Mouse (Mus musculus): ENCODE measurements around the gene Olfr1241. TPM values are rescaled to one million over a fixed set of nuclear protein-coding genes. Genes with fewer than 3 reads are reported as not detected.

Olfr1241 gene
- not detected in 2 replicates for polyA plus RNA-seq (2012; rRNA removed)

- Histone ChIP-seq H3K27ac (ENCODE audit: insufficient read depth, low read length) (no peak within 1 kb of the TSS), H3K4me3 (ENCODE audit: insufficient read depth, low read length) (no peak within 1 kb of the TSS), H3K4me1 (ENCODE audit: control insufficient read depth, insufficient read depth, low read length) (no peaks in the 10 kb centered on the region)
- TF ChIP-seq POLR2A (IDR thresholded peaks at IDR 0.05; ENCODE audit: extremely low read depth, insufficient read depth, low read length), result no peak
- no peak for TF ChIP-seq CTCF (IDR thresholded peaks at IDR 0.05; ENCODE audit: extremely low read depth, insufficient read depth, low read length)
Measured at GRCm38 (mm10) chr2:89487026-89487425, at the start of gene Olfr1241. TSS of gene Olfr1241 (minus strand) at chr2:89487126.

GRCm38 (mm10) chr2:89531387-89531786 lies 44.5 kb upstream of the Olfr1241 start, which contains the start of gene Olfr1243:
TSS of gene Olfr1243 (minus strand) at chr2:89531487.
- no peak for TF ChIP-seq POLR2A (IDR thresholded peaks at IDR 0.05; ENCODE audit: extremely low read depth, insufficient read depth, low read length)
- TF ChIP-seq CTCF (IDR thresholded peaks at IDR 0.05; ENCODE audit: extremely low read depth, insufficient read depth, low read length), result no peak
- H3K4me3 ChIP-seq (ENCODE audit: insufficient read depth, low read length), result no peak within 1 kb of the TSS
- H3K27ac ChIP-seq (ENCODE audit: insufficient read depth, low read length), result no peak within 1 kb of the TSS
- no peaks in the 10 kb centered on the region for H3K4me1 ChIP-seq (ENCODE audit: control insufficient read depth, insufficient read depth, low read length)

- Histone ChIP-seq H3K27ac (ENCODE audit: insufficient read depth, low read length) (no peak within 1 kb of the TSS), H3K4me3 (ENCODE audit: insufficient read depth, low read length) (no peak within 1 kb of the TSS), H3K4me1 (ENCODE audit: control insufficient read depth, insufficient read depth, low read length) (no peaks in the 10 kb centered on the region)
- TF ChIP-seq POLR2A (IDR thresholded peaks at IDR 0.05; ENCODE audit: extremely low read depth, insufficient read depth, low read length), result no peak
- TF ChIP-seq CTCF (IDR thresholded peaks at IDR 0.05; ENCODE audit: extremely low read depth, insufficient read depth, low read length), result no peak
Measured at GRCm38 (mm10) chr2:89498235-89498634, 11.3 kb upstream of the Olfr1241 start, which contains the start of gene Olfr1242. TSS of gene Olfr1242 (minus strand) at chr2:89498335.

DNA sequence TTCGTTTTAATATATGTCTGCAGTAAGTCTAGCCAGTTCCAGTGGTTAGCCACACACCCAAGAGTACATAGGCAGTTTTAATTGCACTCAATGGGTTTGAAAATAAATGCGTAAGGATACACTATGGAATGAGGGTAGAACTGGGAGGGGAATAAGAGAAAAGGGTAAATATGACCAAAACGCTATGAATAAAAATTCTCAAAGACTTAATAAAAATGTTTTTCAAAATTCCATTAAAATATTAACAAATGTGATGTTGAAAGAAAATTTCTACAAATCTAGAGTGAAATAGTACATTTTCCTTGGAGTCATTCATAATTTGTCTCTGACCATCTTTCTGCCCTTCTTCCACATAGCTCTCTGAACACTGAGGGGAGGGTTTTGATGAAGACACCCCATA lies 44.0 kb downstream of the Olfr1241 start, which contains the start of gene Olfr1240:
TSS of gene Olfr1240 (minus strand) at position 101 of the 400 bp plus-strand sequence.
- H3K27ac ChIP-seq (ENCODE audit: insufficient read depth, low read length), result no peak within 1 kb of the TSS
- H3K4me3 ChIP-seq (ENCODE audit: insufficient read depth, low read length), result no peak within 1 kb of the TSS
- TF ChIP-seq POLR2A (IDR thresholded peaks at IDR 0.05; ENCODE audit: extremely low read depth, insufficient read depth, low read length) (no peak), CTCF (IDR thresholded peaks at IDR 0.05; ENCODE audit: extremely low read depth, insufficient read depth, low read length) (no peak)
- no peaks in the 10 kb centered on the region for H3K4me1 ChIP-seq (ENCODE audit: control insufficient read depth, insufficient read depth, low read length)

Other genes with a start within 250 kb of the Olfr1241 start
- not detected in 2 replicates for gene Olfr1228, start 233.1 kb downstream of the Olfr1241 start, polyA plus RNA-seq (2012; rRNA removed)
- gene Olfr1229, start 199.1 kb downstream of the Olfr1241 start, polyA plus RNA-seq (2012; rRNA removed), result not detected in 2 replicates
- not detected in 2 replicates for gene Olfr1230, start 189.9 kb downstream of the Olfr1241 start, polyA plus RNA-seq (2012; rRNA removed)
- not detected in 2 replicates for gene Olfr1231, start 180.1 kb downstream of the Olfr1241 start, polyA plus RNA-seq (2012; rRNA removed)
- gene Olfr1232, start 157.5 kb downstream of the Olfr1241 start, polyA plus RNA-seq (2012; rRNA removed), result not detected in 2 replicates
- not detected in 2 replicates for gene Olfr1233, start 144.7 kb downstream of the Olfr1241 start, polyA plus RNA-seq (2012; rRNA removed)
- gene Olfr1234, start 122.3 kb downstream of the Olfr1241 start, polyA plus RNA-seq (2012; rRNA removed), result not detected in 2 replicates
- gene Olfr1238, start 77.5 kb downstream of the Olfr1241 start, polyA plus RNA-seq (2012; rRNA removed), result not detected in 2 replicates
- not detected in 2 replicates for gene Olfr1239, start 66.7 kb downstream of the Olfr1241 start, polyA plus RNA-seq (2012; rRNA removed)
- gene Olfr1240, start 44.1 kb downstream of the Olfr1241 start, polyA plus RNA-seq (2012; rRNA removed), result not detected in 2 replicates
- not detected in 2 replicates for gene Olfr1242, start 11.2 kb upstream of the Olfr1241 start, polyA plus RNA-seq (2012; rRNA removed)
- not detected in 2 replicates for gene Olfr1243, start 44.4 kb upstream of the Olfr1241 start, polyA plus RNA-seq (2012; rRNA removed)
- not detected in 2 replicates for gene Olfr1245, start 91.3 kb upstream of the Olfr1241 start, polyA plus RNA-seq (2012; rRNA removed)
- not detected in 2 replicates for gene Olfr1246, start 106.0 kb upstream of the Olfr1241 start, polyA plus RNA-seq (2012; rRNA removed)
- gene Olfr1247, start 127.0 kb upstream of the Olfr1241 start, polyA plus RNA-seq (2012; rRNA removed), result 0.02 TPM in 1 of 2 replicates, not detected in the other
- not detected in 2 replicates for gene Olfr1248, start 131.1 kb upstream of the Olfr1241 start, polyA plus RNA-seq (2012; rRNA removed)
- not detected in 2 replicates for gene Olfr1249, start 147.9 kb upstream of the Olfr1241 start, polyA plus RNA-seq (2012; rRNA removed)
- gene Olfr1250, start 174.3 kb upstream of the Olfr1241 start, polyA plus RNA-seq (2012; rRNA removed), result not detected in 2 replicates
- not detected in 2 replicates for gene Olfr1251, start 184.8 kb upstream of the Olfr1241 start, polyA plus RNA-seq (2012; rRNA removed)
- gene Olfr1252, start 237.9 kb upstream of the Olfr1241 start, polyA plus RNA-seq (2012; rRNA removed), result not detected in 2 replicates